Mouse (Mus musculus) thymus, postnatal 10 days (tissue): ENCODE measurements at regions not wholly inside any gene's neighbourhood (a gene's known extent, or its start where the extent isn't known, plus 50 kb on each side); places are given as distances from the start of the nearest gene placed in this dataset.

Source experiments
- DNase-seq, 2 experiments: peaks; one replicate each; pipeline ENCODE4 v3.0.0; 2021; ENCODE audit warnings: low spot score in 2 of 2

DNA sequence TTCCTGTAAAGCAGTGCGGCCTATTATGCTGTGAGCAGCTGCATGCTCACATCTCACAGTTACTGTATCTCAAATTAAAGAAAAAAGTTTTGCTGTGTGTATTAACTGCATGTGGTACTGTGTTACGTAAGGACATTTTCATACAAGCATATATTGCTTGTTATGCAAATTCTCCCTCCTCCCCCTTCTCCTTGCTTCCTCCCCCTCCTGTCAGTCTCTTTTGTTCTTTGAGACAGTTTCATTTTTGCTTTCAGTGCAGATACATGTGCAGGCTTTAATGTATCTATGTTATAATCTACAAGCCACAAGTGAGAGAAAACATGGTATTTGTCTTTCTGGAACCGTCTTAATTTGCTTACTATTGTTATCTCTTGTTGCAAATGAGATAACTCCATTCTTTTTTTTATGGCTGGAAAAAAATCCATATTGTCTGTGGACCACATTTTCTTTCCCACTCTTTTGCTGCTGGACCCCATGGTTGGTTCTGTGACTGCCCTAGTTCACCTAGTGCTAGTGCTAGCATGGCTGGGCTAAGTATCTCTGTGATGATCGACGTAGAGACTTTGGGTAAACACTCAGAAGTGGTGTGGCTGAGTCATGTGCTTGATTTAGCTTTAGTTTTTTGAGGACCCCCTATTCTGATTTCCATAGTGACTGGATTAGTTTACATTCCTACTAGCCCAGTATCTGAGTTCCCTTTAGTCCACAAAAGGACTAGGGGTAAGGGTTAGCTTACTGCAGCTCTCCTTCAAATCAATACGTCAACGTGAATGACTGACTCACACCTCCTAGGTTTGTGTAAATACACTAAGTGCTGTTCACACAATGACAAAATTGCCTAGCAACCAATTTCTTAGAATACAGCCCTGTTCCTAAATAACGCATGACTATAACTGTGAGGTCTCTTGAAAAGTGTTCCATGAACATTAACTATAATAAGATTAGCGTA is 158.1 kb downstream of the Icos start:
- DNase-seq = peak in 1 of 2 experiments; percentile 9

DNA sequence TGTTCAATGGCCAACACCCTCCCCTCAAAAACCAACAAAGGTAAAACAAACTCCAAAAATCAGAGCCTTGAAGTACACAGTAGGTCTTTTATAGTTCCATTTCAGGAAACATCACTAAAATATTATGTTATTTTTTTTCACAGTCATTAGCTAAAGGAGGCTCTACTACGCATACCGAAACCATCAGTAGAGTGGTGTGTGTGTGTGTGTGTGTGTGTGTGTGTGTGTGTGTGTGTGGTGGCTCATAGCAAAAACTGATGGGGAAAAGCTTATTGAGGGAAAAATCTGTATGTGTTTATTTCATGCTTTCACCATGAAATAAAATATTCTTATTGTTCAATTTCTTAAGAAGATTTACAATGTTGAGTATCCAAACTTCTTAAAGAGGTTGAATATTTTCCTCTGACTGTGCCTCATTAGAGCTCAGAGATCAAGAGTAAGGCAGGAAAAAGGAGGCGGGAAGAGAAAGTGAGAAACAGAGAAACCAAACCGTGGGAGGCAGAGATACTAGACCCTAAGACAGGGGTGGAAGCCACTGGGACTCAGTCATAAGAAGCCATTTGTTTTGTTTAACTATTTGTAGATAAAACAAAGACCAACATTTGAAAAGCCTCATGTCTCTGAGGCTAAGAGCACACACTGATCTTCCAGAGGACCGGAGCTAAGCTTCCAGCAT is 159.6 kb downstream of the Icos start:
- no peak for DNase-seq

DNA sequence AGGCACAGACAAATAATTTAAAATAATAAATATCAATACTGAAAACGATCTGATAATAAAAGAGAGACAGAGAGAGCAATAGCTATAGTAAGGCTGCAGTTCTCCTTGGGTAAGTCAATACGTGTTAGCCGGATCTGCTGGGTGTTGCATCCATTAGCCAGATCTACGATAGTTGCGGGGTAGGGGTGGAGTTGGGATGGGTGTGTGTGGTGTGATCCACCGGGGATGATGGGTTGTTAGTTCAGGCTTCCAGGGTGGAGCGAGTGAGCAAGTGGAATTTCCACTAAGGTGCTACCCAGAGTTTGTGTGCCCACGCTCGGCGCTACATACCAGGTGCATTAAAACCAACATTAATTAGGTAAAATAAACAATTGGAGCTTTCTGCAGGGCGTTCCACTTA is 160.2 kb downstream of the Icos start:
- no peak for DNase-seq

DNA sequence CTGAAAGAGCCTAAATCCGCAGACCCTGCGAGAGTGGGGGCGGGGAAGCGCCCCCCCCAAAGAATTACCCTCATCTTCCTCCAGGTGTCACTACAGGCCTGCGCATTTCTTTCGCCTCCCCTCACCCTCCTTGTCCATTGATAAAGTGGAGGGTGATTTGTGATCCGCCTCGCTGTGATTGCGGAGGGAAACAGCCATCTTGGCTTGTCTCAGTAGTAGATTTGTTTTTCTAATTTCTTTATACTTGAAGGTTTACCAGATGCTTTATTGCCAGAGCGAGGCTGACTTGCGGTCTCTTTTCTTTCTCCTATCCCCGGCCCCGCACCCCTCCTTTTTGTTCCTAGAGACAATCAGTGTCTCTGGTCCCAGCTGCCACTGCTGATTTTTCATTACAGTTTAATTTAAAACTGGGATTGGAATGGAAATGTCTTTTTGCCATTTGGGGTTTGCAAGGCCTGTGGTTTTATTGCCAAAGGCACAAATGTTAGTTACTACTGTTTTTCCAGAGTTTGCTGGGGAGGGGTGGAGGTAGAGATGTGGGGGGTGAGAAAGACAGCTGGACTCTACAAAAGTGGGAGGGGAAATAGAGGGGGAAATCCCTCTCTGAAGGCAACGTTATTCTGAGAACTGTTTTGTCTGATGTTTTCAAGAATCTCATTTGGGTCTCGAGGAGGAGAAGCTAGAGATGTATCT is 161.7 kb downstream of the Icos start:
- DNase-seq = peak in 1 of 2 experiments; percentile 16

- DNase-seq = no peak
Observed at GRCm38 (mm10) chr1:61139984-61140648, 162.4 kb downstream of the Icos start.

DNA sequence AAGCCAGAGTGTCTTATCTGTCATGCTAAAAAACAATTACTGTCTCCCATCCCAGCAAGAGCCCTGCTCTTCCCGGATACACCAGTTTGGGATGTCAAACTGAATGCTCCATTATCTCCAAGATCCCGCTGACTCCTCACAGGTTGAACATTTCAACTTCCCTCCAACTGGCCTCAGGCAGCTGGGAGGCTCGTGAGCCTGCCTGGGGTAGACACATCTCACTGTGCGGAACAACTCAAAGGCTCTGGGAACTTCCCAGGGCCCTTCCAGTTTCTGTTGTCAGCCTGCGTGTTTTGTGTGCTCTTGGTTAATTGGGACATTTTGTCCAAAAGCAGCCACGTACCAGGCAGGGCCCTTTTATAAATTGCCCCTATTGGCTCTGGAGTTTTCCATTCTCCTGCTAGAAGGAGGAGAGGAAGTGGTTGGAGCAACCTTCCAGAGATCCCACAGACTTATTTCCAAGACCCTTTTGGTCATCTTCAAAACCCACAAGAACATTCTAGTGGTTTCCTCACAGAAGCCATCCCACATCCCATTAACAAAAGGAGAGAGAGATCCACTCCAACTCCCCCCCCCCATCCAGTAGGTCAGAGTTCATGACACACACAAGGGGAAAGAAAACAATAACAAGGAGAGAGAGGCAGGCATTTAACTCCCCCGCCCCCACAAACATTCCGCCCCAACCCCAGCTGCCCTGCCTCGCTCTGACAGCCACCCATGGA is 163.3 kb downstream of the Icos start:
- no peak for DNase-seq

GRCm38 (mm10) chr1:61141592-61141930 is 163.8 kb downstream of the Icos start:
- no peak for DNase-seq

- DNase-seq = no peak
Observed at GRCm38 (mm10) chr1:61141952-61142351, 164.2 kb downstream of the Icos start.

- no peak for DNase-seq
Observed at GRCm38 (mm10) chr1:61143030-61143753, 165.5 kb downstream of the Icos start.

GRCm38 (mm10) chr1:61143754-61144066 is 166.0 kb downstream of the Icos start:
- no peak for DNase-seq

GRCm38 (mm10) chr1:61145013-61145412 is 167.3 kb downstream of the Icos start:
- DNase-seq = no peak

DNA sequence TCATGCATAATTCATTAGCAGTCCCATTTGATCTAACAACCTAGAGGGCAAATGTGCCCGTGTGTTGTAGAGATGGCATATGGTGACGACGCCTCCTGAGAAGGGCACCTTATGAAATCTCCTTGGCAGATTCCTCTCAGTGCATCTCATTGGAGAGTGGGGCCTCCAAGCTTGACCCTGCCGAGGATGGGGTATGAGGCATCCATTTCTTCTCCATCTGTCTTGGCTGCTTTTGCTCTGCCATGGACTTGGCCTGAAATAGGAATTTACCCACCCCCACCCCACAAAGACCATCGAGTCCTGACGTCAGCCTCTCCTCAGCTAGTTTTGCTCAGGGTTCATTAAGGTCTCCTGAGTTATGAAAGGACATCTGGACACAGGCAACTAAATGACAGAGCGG is 167.8 kb downstream of the Icos start:
- DNase-seq = no peak

DNA sequence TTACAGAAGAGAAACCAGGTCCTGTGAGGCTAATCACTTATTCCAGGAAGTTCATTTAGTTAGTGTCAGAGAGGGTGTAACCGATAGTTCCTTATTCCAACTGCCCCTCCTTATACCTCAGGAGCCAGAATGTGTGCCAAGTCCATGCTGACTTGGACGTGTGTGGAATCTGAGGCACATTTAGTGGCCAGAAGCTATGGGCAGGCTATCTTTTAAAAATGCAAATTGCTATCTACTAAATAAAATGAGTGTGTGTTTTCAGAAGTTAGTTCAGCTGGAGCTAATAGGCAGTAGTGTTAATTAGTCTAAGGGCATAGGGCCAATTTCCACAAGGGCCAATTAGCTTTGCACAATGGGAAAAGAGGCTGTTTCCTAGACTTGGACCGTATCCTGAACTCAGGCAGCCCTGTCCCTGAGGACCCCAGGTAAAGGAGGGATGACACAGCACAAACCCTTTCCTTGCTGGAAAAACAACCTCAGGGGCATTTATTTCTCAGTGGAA is 168.5 kb downstream of the Icos start:
- no peak for DNase-seq

GRCm38 (mm10) chr1:61151742-61152141 is 174.0 kb downstream of the Icos start:
- DNase-seq = no peak

DNA sequence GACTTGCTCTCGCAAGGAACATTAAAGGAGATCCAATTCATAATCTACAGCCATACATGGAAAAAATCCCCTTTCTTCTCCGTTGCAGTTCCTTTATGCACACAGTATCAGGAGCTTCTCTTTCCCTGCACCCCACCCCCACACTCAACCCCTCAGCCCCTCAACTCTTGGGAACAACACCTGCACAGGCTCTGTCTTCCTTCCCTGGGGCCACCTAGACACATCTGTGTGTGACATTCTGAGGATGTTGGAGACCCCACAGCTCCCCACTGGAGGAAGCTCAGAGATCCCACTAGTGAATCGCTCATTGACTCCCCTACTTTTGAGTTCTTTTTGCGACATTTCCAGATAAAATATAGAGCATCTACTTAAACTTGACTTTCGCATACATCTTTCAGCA is 174.4 kb downstream of the Icos start:
- DNase-seq = no peak

- DNase-seq = no peak
Observed at GRCm38 (mm10) chr1:61154216-61154615, 176.5 kb downstream of the Icos start.

DNA sequence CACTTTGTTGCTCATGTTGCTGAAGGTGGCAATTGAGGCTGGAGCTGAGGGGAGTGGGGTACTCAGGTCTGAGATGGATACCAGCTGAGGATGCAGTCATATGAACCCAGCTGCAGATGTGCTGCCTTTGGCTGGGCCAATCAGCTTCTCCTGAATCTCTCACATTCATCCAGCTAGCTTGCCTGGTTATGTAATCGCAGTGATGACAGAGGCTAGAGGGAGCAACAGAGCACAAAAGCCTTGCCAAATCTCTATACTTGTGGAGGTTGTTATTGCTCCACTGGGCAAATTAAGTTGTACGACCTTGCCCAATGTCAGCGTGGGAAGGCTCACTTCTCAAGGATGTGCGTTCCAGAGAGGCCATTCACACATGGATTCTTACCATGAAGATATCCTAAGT is 179.5 kb downstream of the Icos start:
- no peak for DNase-seq

DNA sequence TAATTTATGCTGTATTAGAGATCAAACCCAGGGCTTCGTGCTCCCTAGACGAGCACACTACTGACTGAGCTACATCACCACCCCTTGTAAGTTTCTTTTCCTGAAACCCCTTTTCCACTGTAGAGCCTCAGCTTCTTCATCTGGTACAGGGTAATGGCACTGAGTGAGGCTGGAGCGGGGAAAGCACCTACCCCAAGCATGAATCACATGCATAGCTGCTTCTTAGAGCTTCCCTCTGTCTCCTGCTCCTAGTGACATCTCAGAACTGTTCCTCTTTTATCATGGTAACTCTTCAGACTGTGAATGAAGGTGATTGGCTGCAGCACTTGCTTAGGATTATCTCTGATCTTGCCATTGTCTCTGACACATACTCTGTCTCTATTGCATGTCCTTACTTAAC is 182.8 kb downstream of the Icos start:
- no peak for DNase-seq

- DNase-seq = no peak
Observed at GRCm38 (mm10) chr1:61164271-61164670, 186.5 kb downstream of the Icos start.

DNA sequence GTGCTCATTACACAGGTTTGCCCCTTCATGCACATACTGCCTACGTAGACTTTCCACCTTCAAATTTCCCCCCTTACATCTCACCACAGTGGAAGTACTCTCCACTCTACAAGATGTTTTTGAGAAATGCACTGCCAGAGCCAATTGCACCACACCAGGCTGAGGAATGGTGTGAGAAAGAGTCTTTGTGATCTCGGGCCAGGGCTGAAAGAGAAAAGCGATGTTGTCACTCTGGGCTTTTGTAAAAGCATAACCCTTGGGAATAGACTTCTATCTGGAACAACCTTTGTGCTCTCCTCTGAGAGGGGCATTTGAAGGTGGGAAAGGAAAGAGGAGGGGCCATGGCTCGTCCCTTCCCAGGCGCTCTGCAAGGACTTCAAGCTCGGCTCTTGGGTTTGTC is 194.2 kb downstream of the Icos start:
- no peak for DNase-seq

GRCm38 (mm10) chr1:61172946-61173345 is 195.2 kb downstream of the Icos start:
- DNase-seq = no peak
